Mouse (Mus musculus): ENCODE measurements around the gene Adig.
A peak's percentile ranks its signal among the peaks of the same experiment; 100 is the strongest.

The Adig gene

GRCm38 (mm10) chr2:158539433-158540305 is 37.3 kb downstream of the Adig start:
- no peak for DNase-seq (ENCODE audit: low spot score in 2 of 2)

- DNase-seq (ENCODE audit: low spot score in 2 of 2): no peak
Measured at GRCm38 (mm10) chr2:158541286-158541685, 38.9 kb downstream of the Adig start.

GRCm38 (mm10) chr2:158545266-158545665 is 42.9 kb downstream of the Adig start:
- DNase-seq (ENCODE audit: low spot score in 2 of 2): no peak

GRCm38 (mm10) chr2:158546751-158547150 is 44.3 kb downstream of the Adig start:
- peak; percentile 62 to 84 for DNase-seq (ENCODE audit: low spot score in 2 of 2)

- peak; percentile 65 to 88 for DNase-seq (ENCODE audit: low spot score in 2 of 2)
Measured at GRCm38 (mm10) chr2:158550067-158550466, 47.7 kb downstream of the Adig start.

GRCm38 (mm10) chr2:158554366-158554765 is 52.0 kb downstream of the Adig start:
- no peak for DNase-seq (ENCODE audit: low spot score in 2 of 2)

- DNase-seq (ENCODE audit: low spot score in 2 of 2): no peak
Measured at GRCm38 (mm10) chr2:158555252-158555651, 52.8 kb downstream of the Adig start.

- DNase-seq (ENCODE audit: low spot score in 2 of 2): no peak
Measured at GRCm38 (mm10) chr2:158555812-158556211, 53.4 kb downstream of the Adig start.

- peak; percentile 60 to 89 for DNase-seq (ENCODE audit: low spot score in 2 of 2)
Measured at GRCm38 (mm10) chr2:158556225-158556624, 53.8 kb downstream of the Adig start.

- DNase-seq (ENCODE audit: low spot score in 2 of 2): no peak
Measured at GRCm38 (mm10) chr2:158556750-158557149, 54.3 kb downstream of the Adig start.
